Mouse (Mus musculus): ENCODE data around the gene Rasl10b. TPM values are rescaled to one million over a fixed set of nuclear protein-coding genes. Genes with fewer than 3 reads are reported as not detected.

Gene Rasl10b
- polyA plus RNA-seq, 1 experiment from 2014 or later: 4.2 TPM

DNA sequence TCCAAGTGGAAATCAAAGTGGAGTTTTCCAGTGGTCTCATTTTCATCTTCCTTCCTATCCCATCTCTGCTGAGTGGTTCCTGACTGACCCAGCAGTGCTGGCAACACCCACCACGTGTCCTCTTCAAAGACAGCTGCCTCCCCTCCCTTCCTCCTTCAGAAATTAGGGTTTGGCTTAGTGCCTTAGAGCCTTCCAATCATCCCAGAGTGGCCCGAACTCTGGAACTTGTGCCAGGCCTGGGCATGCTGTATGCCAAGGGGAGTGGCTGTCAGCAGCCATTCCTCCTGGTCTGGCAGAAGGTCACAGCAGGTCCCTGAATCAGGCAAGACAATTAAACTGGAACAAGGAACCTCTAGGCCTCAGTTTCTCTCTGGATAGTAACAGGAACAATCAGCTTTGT is 57.0 kb downstream of the Rasl10b start:
- Histone ChIP-seq H3K36me3 (ENCODE audit: control insufficient read depth, insufficient read depth, low read length) (no peaks in the 10 kb centered on the region), H3K9me3 (ENCODE audit: control insufficient read depth, low read length) (no peaks in the 10 kb centered on the region), H3K4me3 (ENCODE audit: low read depth, low read length) (no peak overlapping the region), H3K27ac (ENCODE audit: low read depth, low read length) (no peak overlapping the region), H3K4me1 (replicated peaks; ENCODE audit: control insufficient read depth, insufficient read depth, low read length) (no peaks in the 10 kb centered on the region; the same call in 1 of the 2 replicates), H3K4me2 (replicated peaks; ENCODE audit: low read depth, low read length) (no peak overlapping the region), H3K27me3 (ENCODE audit: control insufficient read depth, insufficient read depth, low read length) (peaks cover 19% of the 10 kb centered on the region), H3K9ac (ENCODE audit: low read depth, low read length) (no peak overlapping the region)
- DNase-seq (ENCODE audit: low spot score): no peak
- 38% methylated on average over 2 of the region's 2 CpGs for WGBS
- no peak for ATAC-seq (ENCODE audit: low FRiP score)

DNA sequence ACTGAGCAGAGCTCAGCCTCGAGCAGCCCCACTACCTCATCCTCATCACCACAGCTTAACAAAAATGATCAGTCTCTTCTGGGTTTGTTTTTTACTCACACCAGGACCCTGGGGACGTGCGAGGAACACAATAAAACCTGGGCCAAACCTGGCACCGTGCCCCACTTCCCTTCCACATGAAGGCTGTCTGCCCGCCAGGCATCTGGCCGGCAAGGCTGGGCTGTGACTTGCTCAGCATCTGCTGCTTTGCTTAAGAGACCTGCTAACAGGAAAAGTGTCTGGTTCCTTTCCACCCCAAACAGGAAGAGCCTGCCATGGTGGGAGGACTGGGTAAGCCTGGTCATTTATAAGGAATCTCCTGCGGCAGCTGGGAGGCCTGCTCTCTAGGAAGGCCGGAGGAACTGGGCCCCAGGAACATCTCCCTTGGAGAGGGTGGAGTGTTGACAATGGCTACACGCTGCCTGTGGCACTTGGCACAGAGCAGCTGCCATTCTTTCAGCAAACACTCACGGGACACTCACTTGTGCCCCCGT is 58.2 kb downstream of the Rasl10b start:
- WGBS: 71% methylated on average over 11 of the region's 11 CpGs
- H3K4me3 ChIP-seq (ENCODE audit: low read depth, low read length): no peak overlapping the region
- H3K27me3 ChIP-seq (ENCODE audit: control insufficient read depth, insufficient read depth, low read length): peaks cover 14% of the 10 kb centered on the region
- DNase-seq (ENCODE audit: low spot score): no peak
- no peaks in the 10 kb centered on the region for H3K9me3 ChIP-seq (ENCODE audit: control insufficient read depth, low read length)
- no peak for ATAC-seq (ENCODE audit: low FRiP score)
- no peak overlapping the region for H3K9ac ChIP-seq (ENCODE audit: low read depth, low read length)
- H3K4me1 ChIP-seq (replicated peaks; ENCODE audit: control insufficient read depth, insufficient read depth, low read length): no peaks in the 10 kb centered on the region; the same call in 1 of the 2 replicates
- no peaks in the 10 kb centered on the region for H3K36me3 ChIP-seq (ENCODE audit: control insufficient read depth, insufficient read depth, low read length)
- no peak overlapping the region for H3K27ac ChIP-seq (ENCODE audit: low read depth, low read length)
- no peak overlapping the region for H3K4me2 ChIP-seq (replicated peaks; ENCODE audit: low read depth, low read length)

DNA sequence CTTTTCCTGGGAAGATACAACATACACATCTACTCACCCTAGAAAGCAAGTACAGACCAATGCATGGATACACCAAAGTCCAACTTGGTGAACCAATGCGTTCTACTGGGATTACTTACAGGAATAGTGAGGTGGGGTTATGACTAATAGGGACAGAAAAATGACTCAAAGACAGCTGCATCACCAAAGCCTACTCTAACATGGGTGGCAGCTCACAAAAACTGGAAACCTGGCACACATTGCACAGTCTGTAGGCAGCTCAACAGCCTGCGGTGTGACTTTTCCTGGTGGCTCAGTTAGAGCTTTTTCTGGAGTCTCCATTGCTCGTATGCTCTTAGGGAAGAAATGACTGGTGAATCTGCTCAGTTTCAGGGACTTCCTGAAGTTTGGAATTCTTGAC is 59.8 kb downstream of the Rasl10b start:
- no peak overlapping the region for H3K4me2 ChIP-seq (replicated peaks; ENCODE audit: low read depth, low read length)
- no peak overlapping the region for H3K27ac ChIP-seq (ENCODE audit: low read depth, low read length)
- ATAC-seq (ENCODE audit: low FRiP score) (no peak), DNase-seq (ENCODE audit: low spot score) (no peak)
- no peak overlapping the region for H3K9ac ChIP-seq (ENCODE audit: low read depth, low read length)
- H3K4me3 ChIP-seq (ENCODE audit: low read depth, low read length): no peak overlapping the region
- no peaks in the 10 kb centered on the region for H3K9me3 ChIP-seq (ENCODE audit: control insufficient read depth, low read length)
- 88% methylated on average over 3 of the region's 3 CpGs for WGBS
- no peaks in the 10 kb centered on the region for H3K4me1 ChIP-seq (replicated peaks; ENCODE audit: control insufficient read depth, insufficient read depth, low read length)
- H3K36me3 ChIP-seq (ENCODE audit: control insufficient read depth, insufficient read depth, low read length): no peaks in the 10 kb centered on the region
- peaks cover 7% of the 10 kb centered on the region; the same call in 1 of the 2 replicates for H3K27me3 ChIP-seq (ENCODE audit: control insufficient read depth, insufficient read depth, low read length)

Other genes with a start within 250 kb of the Rasl10b start
- gene Slfn4, start 234.0 kb upstream of the Rasl10b start, polyA plus RNA-seq (2014; fragmentation: Nextera tagmentation; extraction: Ambion mirVana): not detected in 2 replicates
- gene Slfn3, start 217.8 kb upstream of the Rasl10b start, polyA plus RNA-seq (2014; fragmentation: Nextera tagmentation; extraction: Ambion mirVana): 0.26 and 0.50 TPM in 2 replicates
- 0.70 and 0.86 TPM in 2 replicates for gene Slfn14, start 122.4 kb upstream of the Rasl10b start, polyA plus RNA-seq (2014; fragmentation: Nextera tagmentation; extraction: Ambion mirVana)
- 121 and 136 TPM in 2 replicates for gene Ap2b1, start 110.1 kb upstream of the Rasl10b start, polyA plus RNA-seq (2014; fragmentation: Nextera tagmentation; extraction: Ambion mirVana)
- 17.0 and 20.3 TPM in 2 replicates for gene Pex12, start 106.6 kb upstream of the Rasl10b start, polyA plus RNA-seq (2014; fragmentation: Nextera tagmentation; extraction: Ambion mirVana)
- 0.19 and 0.43 TPM in 2 replicates for gene Gas2l2, start 20.3 kb downstream of the Rasl10b start, polyA plus RNA-seq (2014; fragmentation: Nextera tagmentation; extraction: Ambion mirVana)
- 0.80 and 0.83 TPM in 2 replicates for gene 1700020L24Rik, start 28.5 kb downstream of the Rasl10b start, polyA plus RNA-seq (2014; fragmentation: Nextera tagmentation; extraction: Ambion mirVana)
- gene Mmp28, start 53.9 kb downstream of the Rasl10b start, polyA plus RNA-seq (2014; fragmentation: Nextera tagmentation; extraction: Ambion mirVana): 2.8 and 3.1 TPM in 2 replicates
- gene Taf15, start 63.9 kb downstream of the Rasl10b start, polyA plus RNA-seq (2014; fragmentation: Nextera tagmentation; extraction: Ambion mirVana): 7.3 and 26.6 TPM in 2 replicates
- gene Heatr9, start 113.0 kb downstream of the Rasl10b start, polyA plus RNA-seq (2014; fragmentation: Nextera tagmentation; extraction: Ambion mirVana): not detected in 2 replicates
- gene Ccl5, start 121.4 kb downstream of the Rasl10b start, polyA plus RNA-seq (2014; fragmentation: Nextera tagmentation; extraction: Ambion mirVana): 0.42 TPM in 1 of 2 replicates, not detected in the other
- 2.1 and 3.1 TPM in 2 replicates for gene Ccl9, start 169.5 kb downstream of the Rasl10b start, polyA plus RNA-seq (2014; fragmentation: Nextera tagmentation; extraction: Ambion mirVana)
- gene Ccl6, start 183.9 kb downstream of the Rasl10b start, polyA plus RNA-seq (2014; fragmentation: Nextera tagmentation; extraction: Ambion mirVana): 0.98 and 1.3 TPM in 2 replicates
- gene Rpl9-ps1, start 236.5 kb downstream of the Rasl10b start, polyA plus RNA-seq (2014; fragmentation: Nextera tagmentation; extraction: Ambion mirVana): not detected in 2 replicates
- gene Ccl3, start 240.2 kb downstream of the Rasl10b start, polyA plus RNA-seq (2014; fragmentation: Nextera tagmentation; extraction: Ambion mirVana): 0.88 and 1.9 TPM in 2 replicates